Mouse (Mus musculus) 3134 (cell line): ENCODE measurements around the gene Epsti1.

ENCODE experiments used
- DNase-seq: peaks from one replicate; pipeline ENCODE4 v3.0.0-alpha.2; 2011; ENCODE audit warnings: low spot score; ENCODE audit not compliant: insufficient read length; ENCODE audit errors: extremely low read depth

Epsti1 gene

GRCm38 (mm10) chr14:77921641-77922040 lies 17.6 kb downstream of the Epsti1 start:
- DNase-seq, result no peak

GRCm38 (mm10) chr14:77923076-77923865 lies 19.2 kb downstream of the Epsti1 start:
- no peak for DNase-seq

- DNase-seq, result no peak
Observed at GRCm38 (mm10) chr14:77925414-77925813, 21.4 kb downstream of the Epsti1 start.

- DNase-seq, result no peak
Observed at GRCm38 (mm10) chr14:77926718-77927117, 22.7 kb downstream of the Epsti1 start.

GRCm38 (mm10) chr14:77928021-77928420 lies 24.0 kb downstream of the Epsti1 start:
- no peak for DNase-seq

- no peak for DNase-seq
Observed at GRCm38 (mm10) chr14:77928653-77929052, 24.6 kb downstream of the Epsti1 start.

- DNase-seq, result no peak
Observed at GRCm38 (mm10) chr14:77929139-77929678, 25.2 kb downstream of the Epsti1 start.

GRCm38 (mm10) chr14:77932150-77933047 lies 28.4 kb downstream of the Epsti1 start:
- DNase-seq, result no peak

GRCm38 (mm10) chr14:77933243-77933642 lies 29.2 kb downstream of the Epsti1 start:
- no peak for DNase-seq

GRCm38 (mm10) chr14:77934431-77934830 lies 30.4 kb downstream of the Epsti1 start:
- no peak for DNase-seq

GRCm38 (mm10) chr14:77941105-77941504 lies 37.1 kb downstream of the Epsti1 start:
- no peak for DNase-seq

GRCm38 (mm10) chr14:77942235-77942634 lies 38.2 kb downstream of the Epsti1 start:
- DNase-seq, result no peak

- no peak for DNase-seq
Observed at GRCm38 (mm10) chr14:77942793-77943558, 38.9 kb downstream of the Epsti1 start.

GRCm38 (mm10) chr14:77961741-77962140 lies 57.7 kb downstream of the Epsti1 start:
- no peak for DNase-seq

- no peak for DNase-seq
Observed at GRCm38 (mm10) chr14:77963525-77963924, 59.5 kb downstream of the Epsti1 start.

GRCm38 (mm10) chr14:77971355-77971754 lies 67.3 kb downstream of the Epsti1 start:
- DNase-seq, result no peak

GRCm38 (mm10) chr14:77974221-77974620 lies 70.2 kb downstream of the Epsti1 start:
- no peak for DNase-seq

- no peak for DNase-seq
Observed at GRCm38 (mm10) chr14:77975702-77976101, 71.7 kb downstream of the Epsti1 start.

GRCm38 (mm10) chr14:77981516-77981915 lies 77.5 kb downstream of the Epsti1 start:
- DNase-seq, result no peak

- no peak for DNase-seq
Observed at GRCm38 (mm10) chr14:77997731-77998130, 93.7 kb downstream of the Epsti1 start.

- no peak for DNase-seq
Observed at GRCm38 (mm10) chr14:78004486-78004885, 100.4 kb downstream of the Epsti1 start.
